Mouse (Mus musculus) embryo, embryonic 9.5 days (tissue): ENCODE measurements at regions not wholly inside any gene's neighbourhood (a gene's known extent, or its start where the extent isn't known, plus 50 kb on each side); places are given as distances from the start of the nearest gene placed in this dataset.
A peak's percentile ranks its signal among the peaks of the same experiment; 100 is the strongest.

Source experiments
- DNase-seq: peaks from one replicate; pipeline ENCODE4 v3.0.0-alpha.2; 2017; ENCODE audit errors: extremely low spot score

GRCm38 (mm10) chr13:84345791-84346511, 123.9 kb downstream of the Tmem161b start:
- DNase-seq = peak; percentile 55

- DNase-seq = no peak
These were observed 124.5 kb downstream of the Tmem161b start for GRCm38 (mm10) chr13:84346569-84346968.

- DNase-seq = peak; percentile 34
These were observed 125.3 kb downstream of the Tmem161b start for GRCm38 (mm10) chr13:84347181-84347913.

- DNase-seq = peak; percentile 96
These were observed 126.0 kb downstream of the Tmem161b start for GRCm38 (mm10) chr13:84347914-84348700.

GRCm38 (mm10) chr13:84348701-84348975, 126.5 kb downstream of the Tmem161b start:
- no peak for DNase-seq

GRCm38 (mm10) chr13:84349001-84349720, 127.1 kb downstream of the Tmem161b start:
- peak; percentile 57 for DNase-seq

GRCm38 (mm10) chr13:84349721-84350040, 127.6 kb downstream of the Tmem161b start:
- DNase-seq = no peak

GRCm38 (mm10) chr13:84350791-84351190, 128.7 kb downstream of the Tmem161b start:
- no peak for DNase-seq

- no peak for DNase-seq
These were observed 134.4 kb downstream of the Tmem161b start for GRCm38 (mm10) chr13:84356455-84356854.

- no peak for DNase-seq
These were observed 138.4 kb downstream of the Tmem161b start for GRCm38 (mm10) chr13:84360536-84360935.

GRCm38 (mm10) chr13:84364069-84364468, 142.0 kb downstream of the Tmem161b start:
- DNase-seq = no peak

GRCm38 (mm10) chr13:84365503-84365902, 143.4 kb downstream of the Tmem161b start:
- no peak for DNase-seq

- DNase-seq = no peak
These were observed 143.9 kb downstream of the Tmem161b start for GRCm38 (mm10) chr13:84366017-84366416.

GRCm38 (mm10) chr13:84366839-84367238, 144.7 kb downstream of the Tmem161b start:
- no peak for DNase-seq

- DNase-seq = no peak
These were observed 146.1 kb downstream of the Tmem161b start for GRCm38 (mm10) chr13:84368225-84368624.

- no peak for DNase-seq
These were observed 152.7 kb downstream of the Tmem161b start for GRCm38 (mm10) chr13:84374711-84375257.

- DNase-seq = no peak
These were observed 153.8 kb downstream of the Tmem161b start for GRCm38 (mm10) chr13:84375941-84376340.

- DNase-seq = no peak
These were observed 156.6 kb downstream of the Tmem161b start for GRCm38 (mm10) chr13:84378553-84379332.

GRCm38 (mm10) chr13:84391554-84391953, 169.5 kb downstream of the Tmem161b start:
- no peak for DNase-seq

GRCm38 (mm10) chr13:84398476-84399344, 176.6 kb downstream of the Tmem161b start:
- peak; percentile 9 for DNase-seq
